Mouse (Mus musculus) lung, postnatal 0 days (tissue): ENCODE data around the gene Ltbp1.

ENCODE experiments used
- CTCF ChIP-seq: IDR thresholded peaks from 2 replicates; pipeline ENCODE4 v1.5.1; 2016; ENCODE audit warnings: antibody characterized with exemption, mild to moderate bottlenecking
- EP300 ChIP-seq: IDR thresholded peaks from 2 replicates; pipeline ENCODE4 v1.6.1; 2016; ENCODE audit warnings: antibody characterized with exemption, mild to moderate bottlenecking, control low read depth

DNA sequence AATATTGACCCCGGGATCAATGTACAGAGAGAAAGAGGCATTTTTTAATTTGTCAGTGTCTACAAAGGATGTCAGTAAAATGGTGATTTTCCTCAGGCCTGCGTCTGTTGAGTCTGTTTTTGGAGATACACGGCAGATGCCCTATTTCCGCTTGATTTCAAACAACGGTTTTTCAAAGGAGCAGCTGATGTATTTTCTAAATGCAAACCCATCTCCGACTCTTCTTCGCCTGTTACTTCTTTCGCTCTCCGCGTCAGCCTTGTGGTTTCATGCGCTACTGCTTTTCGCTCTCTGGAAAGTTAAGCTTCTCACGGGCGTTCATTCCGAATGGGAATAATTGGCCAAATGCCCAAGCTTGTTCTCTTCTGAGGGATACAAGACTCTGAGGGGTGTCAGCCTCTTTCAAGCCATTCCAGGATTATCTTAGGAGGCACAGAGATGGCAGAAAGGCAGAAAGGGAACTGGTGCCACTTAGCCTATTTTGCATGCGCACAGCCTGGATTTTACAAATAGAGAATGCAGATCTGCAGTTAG lies 36.6 kb upstream of the Ltbp1 start:
- TF ChIP-seq CTCF (no peak), EP300 (no peak)
